ENCODE assay signal across 10 mouse cellular contexts in the genomic region with DNA sequence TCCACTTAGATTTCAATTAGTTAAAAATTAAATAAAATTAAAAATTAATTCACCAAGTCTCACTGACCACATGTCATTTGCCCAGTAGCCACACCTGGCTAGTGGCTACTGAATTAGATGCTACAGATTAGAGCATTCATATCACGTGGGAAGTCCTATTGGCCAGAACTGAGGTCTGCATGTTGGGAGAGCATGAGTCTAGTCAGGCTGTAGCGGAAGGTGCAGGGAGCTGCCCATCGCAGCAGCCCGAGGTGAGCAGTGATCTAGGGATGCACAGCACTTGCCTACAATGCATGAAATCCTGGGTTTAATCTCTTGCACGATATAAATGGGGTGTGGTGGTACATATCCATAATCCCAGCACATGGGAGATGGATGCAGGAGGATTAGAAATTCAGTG.
DNase-seq lines count a peak whose midpoint lies in the region; ATAC-seq and TF ChIP-seq lines count a peak whose summit lies in the region.
"Had no signal": no experiment of that assay in that cellular context is flagged by ENCODE, and none has a peak within 500 bp of the region (broad histone marks: within the 10 kb centered on the region; RNA-seq: fewer than 3 reads in every experiment).

No protein-coding gene starts in this region.

- H3K36me3 ChIP-seq in kidney, embryonic 16.5 days (ENCODE audit: insufficient read depth, low read length) = no peaks in the 10 kb centered on the region
- no peaks in the 10 kb centered on the region for H3K36me3 ChIP-seq in hindbrain, embryonic 10.5 days
- H3K36me3 ChIP-seq in midbrain, embryonic 13.5 days = no peaks in the 10 kb centered on the region
- no peaks in the 10 kb centered on the region for H3K36me3 ChIP-seq in stomach, postnatal 0 days (ENCODE audit: control insufficient read depth, insufficient read depth, low read length)

- H3K27ac ChIP-seq in kidney, embryonic 16.5 days (ENCODE audit: low read length) = no peak overlapping the region
- H3K27ac ChIP-seq in hindbrain, embryonic 10.5 days = peak overlapping the region; percentile 95
- H3K27ac ChIP-seq in midbrain, embryonic 13.5 days = peak overlapping the region; percentile 96
- no peak overlapping the region for H3K27ac ChIP-seq in stomach, postnatal 0 days (replicated peaks)

- peaks cover 77% of the 10 kb centered on the region for H3K4me1 ChIP-seq in kidney, embryonic 16.5 days (ENCODE audit: insufficient read depth, low read length)
- peaks cover 71% of the 10 kb centered on the region for H3K4me1 ChIP-seq in hindbrain, embryonic 10.5 days (replicated peaks)
- H3K4me1 ChIP-seq in midbrain, embryonic 13.5 days (replicated peaks) = peaks cover 81% of the 10 kb centered on the region
- H3K4me1 ChIP-seq in stomach, postnatal 0 days (replicated peaks; ENCODE audit: control insufficient read depth, insufficient read depth) = peaks cover 10% of the 10 kb centered on the region

- no peaks in the 10 kb centered on the region for H3K9me3 ChIP-seq in kidney, embryonic 16.5 days (ENCODE audit: low read length)
- H3K9me3 ChIP-seq in hindbrain, embryonic 10.5 days = no peaks in the 10 kb centered on the region
- no peaks in the 10 kb centered on the region for H3K9me3 ChIP-seq in midbrain, embryonic 13.5 days
- no peaks in the 10 kb centered on the region for H3K9me3 ChIP-seq in stomach, postnatal 0 days (ENCODE audit: control insufficient read depth, low read length)

- no peak overlapping the region for H3K4me3 ChIP-seq in kidney, embryonic 16.5 days (ENCODE audit: low read length)
- H3K4me3 ChIP-seq in hindbrain, embryonic 10.5 days = no peak overlapping the region
- no peak overlapping the region for H3K4me3 ChIP-seq in midbrain, embryonic 13.5 days (replicated peaks)
- H3K4me3 ChIP-seq in stomach, postnatal 0 days (ENCODE audit: low read depth, low read length) = no peak overlapping the region

- no peak for TF ChIP-seq CTCF in stomach, postnatal 0 days (IDR thresholded peaks at IDR 0.05; ENCODE audit: low read depth)

- TF ChIP-seq EP300 in stomach, postnatal 0 days (optimal IDR thresholded peaks at IDR 0.05) = no peak

- H3K27me3 ChIP-seq in kidney, embryonic 16.5 days (ENCODE audit: insufficient read depth, low read length) = no peaks in the 10 kb centered on the region
- no peaks in the 10 kb centered on the region for H3K27me3 ChIP-seq in hindbrain, embryonic 10.5 days (ENCODE audit: insufficient read depth, poor library complexity, severe bottlenecking)
- no peaks in the 10 kb centered on the region for H3K27me3 ChIP-seq in midbrain, embryonic 13.5 days
- H3K27me3 ChIP-seq in stomach, postnatal 0 days (ENCODE audit: control insufficient read depth, insufficient read depth, low read length) = no peaks in the 10 kb centered on the region
- H3K27me3 ChIP-seq: CH12.LX had no signal

- WGBS in kidney, embryonic 16.5 days = 86% methylated on average over 5 of the region's 5 CpGs
- WGBS in hindbrain, embryonic 10.5 days = 79% methylated on average over 5 of the region's 5 CpGs
- 69% methylated on average over 5 of the region's 5 CpGs for WGBS in midbrain, embryonic 13.5 days
- WGBS in stomach, postnatal 0 days = 78% methylated on average over 5 of the region's 5 CpGs

- H3K9ac ChIP-seq in kidney, embryonic 16.5 days (replicated peaks; ENCODE audit: low read length) = peak overlapping the region; percentile 44; the same call in 1 of the 2 replicates
- H3K9ac ChIP-seq in midbrain, embryonic 13.5 days (replicated peaks) = no peak overlapping the region
- H3K9ac ChIP-seq in stomach, postnatal 0 days (ENCODE audit: low read length) = peak overlapping the region; percentile 18; the same call in 1 of the 2 replicates

- no peak overlapping the region for H3K4me2 ChIP-seq in kidney, embryonic 16.5 days (replicated peaks; ENCODE audit: low read depth, low read length)
- no peak overlapping the region for H3K4me2 ChIP-seq in midbrain, embryonic 13.5 days (replicated peaks)
- no peak overlapping the region for H3K4me2 ChIP-seq in stomach, postnatal 0 days (replicated peaks; ENCODE audit: low read depth)

- DNase-seq in kidney, adult 8-10 months = no peak
- DNase-seq in hindbrain, embryonic 10.5 days (ENCODE audit: low spot score) = no peak
- no peak for DNase-seq in stomach, postnatal 0 days (ENCODE audit: low spot score)
- no peak for DNase-seq in heart, adult 18-20 months
- no peak for DNase-seq in yolk sac, embryonic 10.5 days (ENCODE audit: low spot score)
- DNase-seq in gastrocnemius, adult 18-20 months (ENCODE audit: low spot score) = no peak
- DNase-seq: heart, postnatal 36 days had no signal

- no peak for ATAC-seq in kidney, embryonic 16.5 days (ENCODE audit: low FRiP score, low TSS enrichment)
- no peak for ATAC-seq in midbrain, embryonic 13.5 days
- ATAC-seq in stomach, postnatal 0 days (ENCODE audit: low FRiP score, low TSS enrichment) = no peak

Comparison
In these comparisons a context has a peak if more than half of its experiments do, and no peak if none do; other contexts are left out.
1. H3K27ac ChIP-seq: peak in hindbrain, embryonic 10.5 days (single experiment) and midbrain, embryonic 13.5 days (single experiment); none in kidney, embryonic 16.5 days (single experiment) and stomach, postnatal 0 days (single experiment).